9 mouse cellular contexts compared by ENCODE assay signal in the genomic region with DNA sequence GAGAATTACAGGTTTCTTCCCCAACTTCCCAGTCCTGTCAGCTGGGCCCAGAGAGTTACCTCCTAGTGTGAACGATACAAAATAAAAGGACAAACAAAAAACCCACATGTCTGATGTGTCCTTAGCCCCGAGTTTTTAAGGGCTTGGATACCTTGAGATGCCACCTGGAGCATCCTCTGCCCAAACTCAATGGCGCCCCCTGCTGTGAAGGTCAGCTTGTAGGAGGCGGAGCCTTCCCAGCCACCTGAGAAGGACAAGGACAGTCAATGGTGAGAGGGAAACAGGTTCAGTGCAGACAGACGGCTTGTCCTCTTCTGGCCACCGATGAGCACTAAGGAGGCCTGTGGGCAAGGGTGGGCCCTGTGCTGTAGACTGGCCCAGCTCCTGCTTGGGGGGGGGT. TPM values are rescaled to one million over a fixed set of nuclear protein-coding genes. Genes with fewer than 3 reads are reported as not detected.
DNase-seq lines count a peak whose midpoint lies in the region; ATAC-seq and TF ChIP-seq lines count a peak whose summit lies in the region.
"Had no signal": no experiment of that assay in that cellular context is flagged by ENCODE, and none has a peak within 500 bp of the region (broad histone marks: within the 10 kb centered on the region; RNA-seq: fewer than 3 reads in every experiment).

No protein-coding gene starts in this region.

- TF ChIP-seq CTCF in ES-Bruce4 (IDR thresholded peaks at IDR 0.05; ENCODE audit: low read depth, low read length) = peak; percentile 65
- TF ChIP-seq CTCF in bone marrow, adult 2 months (IDR thresholded peaks at IDR 0.05; ENCODE audit: control insufficient read depth, insufficient read depth, low read length) = peak; percentile 87

- H3K9ac ChIP-seq in kidney, embryonic 15.5 days = no peak overlapping the region
- H3K9ac ChIP-seq in ES-Bruce4 (ENCODE audit: low read depth, poor library complexity, severe bottlenecking) = no peak overlapping the region
- peak overlapping the region; percentile 3; the same call in 1 of the 2 replicates for H3K9ac ChIP-seq in liver, embryonic 12.5 days
- H3K9ac ChIP-seq: embryonic facial prominence, embryonic 15.5 days; stomach, embryonic 15.5 days had no signal

- ATAC-seq in kidney, embryonic 15.5 days (replicated peaks; ENCODE audit: low FRiP score) = no peak
- ATAC-seq in liver, embryonic 12.5 days = no peak

- no peak overlapping the region for H3K4me2 ChIP-seq in kidney, embryonic 15.5 days
- no peak overlapping the region for H3K4me2 ChIP-seq in liver, embryonic 12.5 days
- H3K4me2 ChIP-seq: embryonic facial prominence, embryonic 15.5 days; stomach, embryonic 15.5 days had no signal

- H3K4me3 ChIP-seq in kidney, embryonic 15.5 days (replicated peaks) = no peak overlapping the region
- no peak overlapping the region for H3K4me3 ChIP-seq in ES-Bruce4 (ENCODE audit: low read depth, low read length)
- no peak overlapping the region for H3K4me3 ChIP-seq in bone marrow, adult 2 months (replicated peaks; ENCODE audit: control insufficient read depth, low read depth, low read length)
- H3K4me3 ChIP-seq in liver, embryonic 12.5 days = no peak overlapping the region
- H3K4me3 ChIP-seq: embryonic facial prominence, embryonic 15.5 days; stomach, embryonic 15.5 days had no signal

- H3K27me3 ChIP-seq in kidney, embryonic 15.5 days = no peaks in the 10 kb centered on the region
- no peaks in the 10 kb centered on the region for H3K27me3 ChIP-seq in ES-Bruce4 (ENCODE audit: control insufficient read depth, insufficient read depth, low read length, poor library complexity, severe bottlenecking)
- H3K27me3 ChIP-seq in liver, embryonic 12.5 days (replicated peaks) = no peaks in the 10 kb centered on the region
- H3K27me3 ChIP-seq in splenic B cell, adult 2 months (ENCODE audit: control insufficient read depth, insufficient read depth, low read length, poor library complexity, severe bottlenecking) = no peaks in the 10 kb centered on the region
- H3K27me3 ChIP-seq: embryonic facial prominence, embryonic 15.5 days; stomach, embryonic 15.5 days had no signal

- no peak overlapping the region for H3K27ac ChIP-seq in kidney, embryonic 15.5 days
- H3K27ac ChIP-seq in ES-Bruce4 (ENCODE audit: insufficient read depth, low read length) = no peak overlapping the region
- H3K27ac ChIP-seq in bone marrow, adult 2 months (ENCODE audit: control insufficient read depth, insufficient read depth, low read depth, low read length, poor library complexity) = no peak overlapping the region
- peak overlapping the region; percentile 99 for H3K27ac ChIP-seq in liver, embryonic 12.5 days
- H3K27ac ChIP-seq: embryonic facial prominence, embryonic 15.5 days; stomach, embryonic 15.5 days had no signal

- TF ChIP-seq EP300 in ES-Bruce4 (IDR thresholded peaks at IDR 0.05; ENCODE audit: insufficient read depth, low read depth, low read length) = no peak

- WGBS in kidney, embryonic 15.5 days = 66% methylated on average over 6 of the region's 6 CpGs
- WGBS in bone marrow, adult 2 months = 59% methylated on average over 6 of the region's 6 CpGs
- 64% methylated on average over 6 of the region's 6 CpGs for WGBS in liver, embryonic 12.5 days (ENCODE audit: insufficient replicate concordance)

- DNase-seq in kidney, adult 9 months = peak; percentile 66
- DNase-seq in splenic B cell, adult 2 months (ENCODE audit: low read depth, low spot score) = peak; percentile 83
- DNase-seq in right cerebral cortex, postnatal 10 days (ENCODE audit: low spot score in 2 of 2) = no peak

- H3K9me3 ChIP-seq in kidney, embryonic 15.5 days (replicated peaks) = no peaks in the 10 kb centered on the region
- H3K9me3 ChIP-seq in ES-Bruce4 (replicated peaks; ENCODE audit: control insufficient read depth, insufficient read depth, low read length, poor library complexity, severe bottlenecking) = no peaks in the 10 kb centered on the region
- H3K9me3 ChIP-seq in liver, embryonic 12.5 days (replicated peaks) = no peaks in the 10 kb centered on the region
- H3K9me3 ChIP-seq: embryonic facial prominence, embryonic 15.5 days; stomach, embryonic 15.5 days had no signal

- H3K36me3 ChIP-seq in kidney, embryonic 15.5 days = peaks cover 63% of the 10 kb centered on the region
- H3K36me3 ChIP-seq in ES-Bruce4 (ENCODE audit: control insufficient read depth, insufficient read depth, low read length, poor library complexity, severe bottlenecking) = peaks cover 42% of the 10 kb centered on the region
- H3K36me3 ChIP-seq in liver, embryonic 12.5 days = peaks cover 66% of the 10 kb centered on the region
- H3K36me3 ChIP-seq in splenic B cell, adult 2 months (ENCODE audit: control insufficient read depth, insufficient read depth, low read length, poor library complexity, severe bottlenecking) = peaks cover 15% of the 10 kb centered on the region

- no peak for TF ChIP-seq POLR2A in ES-Bruce4 (IDR thresholded peaks at IDR 0.05; ENCODE audit: insufficient read depth, low read length)
- TF ChIP-seq POLR2A in bone marrow, adult 2 months (IDR thresholded peaks at IDR 0.05; ENCODE audit: borderline replicate concordance, control insufficient read depth, low read depth, low read length) = no peak

- H3K4me1 ChIP-seq in kidney, embryonic 15.5 days = peaks cover 35% of the 10 kb centered on the region
- H3K4me1 ChIP-seq in ES-Bruce4 (ENCODE audit: control insufficient read depth, insufficient read depth, low read length) = peaks cover 2% of the 10 kb centered on the region
- peaks cover 3% of the 10 kb centered on the region for H3K4me1 ChIP-seq in bone marrow, adult 2 months (ENCODE audit: control insufficient read depth, insufficient read depth, low read length)
- H3K4me1 ChIP-seq in liver, embryonic 12.5 days = peaks cover 94% of the 10 kb centered on the region

RNA-seq across cellular contexts. Expression of gene Unc13d, which starts 3.3 kb away (rescaled TPM):
- polyA plus RNA-seq in kidney, embryonic 15.5 days (2015; fragmentation: Nextera tagmentation; extraction: Ambion mirVana) = 1.3 and 1.5 TPM in 2 replicates
- 4.7 and 5.7 TPM in 2 replicates for polyA plus RNA-seq in ES-Bruce4 (2011; ENCODE audit: insufficient read depth, insufficient read length, low read depth, missing spikeins)
- 31.2 and 63.0 TPM in 2 replicates for polyA plus RNA-seq in bone marrow, adult 2 months (2011; ENCODE audit: insufficient read depth, insufficient read length, low replicate concordance, missing spikeins)
- 48.9 and 50.1 TPM in 2 replicates for polyA plus RNA-seq in liver, embryonic 12.5 days (2016; fragmentation: Nextera tagmentation; extraction: Ambion mirVana)

RNA-seq across cellular contexts. Expression of gene Wbp2, which starts 5.7 kb away (rescaled TPM):
- 82.1 and 101 TPM in 2 replicates for polyA plus RNA-seq in kidney, embryonic 15.5 days (2015; fragmentation: Nextera tagmentation; extraction: Ambion mirVana)
- polyA plus RNA-seq in ES-Bruce4 (2011; ENCODE audit: insufficient read depth, insufficient read length, low read depth, missing spikeins) = 179 and 198 TPM in 2 replicates
- polyA plus RNA-seq in bone marrow, adult 2 months (2011; ENCODE audit: insufficient read depth, insufficient read length, low replicate concordance, missing spikeins) = 55.0 and 68.0 TPM in 2 replicates
- 76.4 and 77.8 TPM in 2 replicates for polyA plus RNA-seq in liver, embryonic 12.5 days (2016; fragmentation: Nextera tagmentation; extraction: Ambion mirVana)

RNA-seq across cellular contexts. Expression of gene Trim47, which starts 45.9 kb away (rescaled TPM):
- 21.4 and 24.6 TPM in 2 replicates for polyA plus RNA-seq in kidney, embryonic 15.5 days (2015; fragmentation: Nextera tagmentation; extraction: Ambion mirVana)
- polyA plus RNA-seq in ES-Bruce4 (2011; ENCODE audit: insufficient read depth, insufficient read length, low read depth, missing spikeins) = 3.9 and 7.1 TPM in 2 replicates
- polyA plus RNA-seq in bone marrow, adult 2 months (2011; ENCODE audit: insufficient read depth, insufficient read length, low replicate concordance, missing spikeins) = 3.1 and 8.9 TPM in 2 replicates
- 6.2 TPM in 2 replicates for polyA plus RNA-seq in liver, embryonic 12.5 days (2016; fragmentation: Nextera tagmentation; extraction: Ambion mirVana)

RNA-seq across cellular contexts. Expression of gene Trim65, which starts 49.8 kb away (rescaled TPM):
- 4.5 and 5.4 TPM in 2 replicates for polyA plus RNA-seq in kidney, embryonic 15.5 days (2015; fragmentation: Nextera tagmentation; extraction: Ambion mirVana)
- polyA plus RNA-seq in ES-Bruce4 (2011; ENCODE audit: insufficient read depth, insufficient read length, low read depth, missing spikeins) = 0.78 and 1.2 TPM in 2 replicates
- polyA plus RNA-seq in bone marrow, adult 2 months (2011; ENCODE audit: insufficient read depth, insufficient read length, low replicate concordance, missing spikeins) = 5.2 and 8.2 TPM in 2 replicates
- 1.7 and 2.0 TPM in 2 replicates for polyA plus RNA-seq in liver, embryonic 12.5 days (2016; fragmentation: Nextera tagmentation; extraction: Ambion mirVana)

RNA-seq across cellular contexts. Expression of gene Unk, which starts 51.0 kb away (rescaled TPM):
- polyA plus RNA-seq in kidney, embryonic 15.5 days (2015; fragmentation: Nextera tagmentation; extraction: Ambion mirVana) = 37.3 and 40.1 TPM in 2 replicates
- polyA plus RNA-seq in ES-Bruce4 (2011; ENCODE audit: insufficient read depth, insufficient read length, low read depth, missing spikeins) = 33.9 and 35.8 TPM in 2 replicates
- 11.8 and 43.0 TPM in 2 replicates for polyA plus RNA-seq in bone marrow, adult 2 months (2011; ENCODE audit: insufficient read depth, insufficient read length, low replicate concordance, missing spikeins)
- 18.7 and 20.2 TPM in 2 replicates for polyA plus RNA-seq in liver, embryonic 12.5 days (2016; fragmentation: Nextera tagmentation; extraction: Ambion mirVana)

Comparison
In these comparisons a context has a peak if more than half of its experiments do, and no peak if none do; other contexts are left out.
1. DNase-seq: peak in kidney, adult 9 months (single experiment) and splenic B cell, adult 2 months (single experiment); none in right cerebral cortex, postnatal 10 days (0 of 2).